Mouse (Mus musculus) hindbrain, embryonic 15.5 days (tissue): ENCODE results near the gene Dock3. TPM values are rescaled to one million over a fixed set of nuclear protein-coding genes. Genes with fewer than 3 reads are reported as not detected.
"Not testable (repeated sequence)": the region's sequence is repeated elsewhere in the genome, so short reads cannot be mapped to it uniquely, and the experiment has no call there.

ENCODE experiments used
- ATAC-seq: fragments of 200-750 bp; cut with Nextera tagmentation; 2 replicates; pipeline ENCODE4 v1.8.0; 2017; ENCODE audit warnings: low read depth, moderate number of reproducible peaks, moderate TSS enrichment; ENCODE audit not compliant: low FRiP score
- H3K27ac ChIP-seq: fragments of 300-500 bp; sonication (generic); replicated peaks from 2 replicates; pipeline ENCODE4 v1.5.1; 2015; ENCODE audit warnings: mild to moderate bottlenecking, inconsistent platforms
- H3K27me3 ChIP-seq: fragments of 300-500 bp; sonication (generic); 2 replicates; pipeline ENCODE4 v1.6.1; 2015; ENCODE audit warnings: control low read depth, inconsistent platforms
- H3K36me3 ChIP-seq: fragments of 300-500 bp; sonication (generic); 2 replicates; pipeline ENCODE4 v1.6.1; 2015; ENCODE audit warnings: control low read depth, inconsistent platforms
- H3K4me1 ChIP-seq: fragments of 300-500 bp; sonication (generic); replicated peaks from 2 replicates; pipeline ENCODE4 v1.6.1; 2015; ENCODE audit warnings: control low read depth, inconsistent platforms
- H3K4me2 ChIP-seq: fragments of 300-500 bp; sonication (generic); 2 replicates; pipeline ENCODE4 v1.6.1; 2015; ENCODE audit warnings: moderate library complexity, mild to moderate bottlenecking, inconsistent platforms
- H3K4me3 ChIP-seq: fragments of 300-500 bp; sonication (generic); 2 replicates; pipeline ENCODE4 v1.5.1; 2015; ENCODE audit warnings: mild to moderate bottlenecking, inconsistent platforms
- H3K9ac ChIP-seq: fragments of 300-500 bp; sonication (generic); 2 replicates; pipeline ENCODE4 v1.6.1; 2015; ENCODE audit warnings: inconsistent platforms
- H3K9me3 ChIP-seq: fragments of 300-500 bp; sonication (generic); 2 replicates; pipeline ENCODE4 v1.6.1; 2016; ENCODE audit warnings: control low read depth, inconsistent platforms
- WGBS: fragments of 180-500 bp; shearing (Covaris S2); methylation state at CpG from one replicate; pipeline ENCODE4 v1.1.7; 2015; 5-methylcytosine and 5-hydroxymethylcytosine counted together
- polyA plus RNA-seq: library from polyadenylated mRNA; unstranded; fragments of >200 nt; fragmentation: Nextera tagmentation; extraction: Ambion mirVana; gene quantifications from 2 replicates; pipeline ENCODE4 v1.2.1, GENCODE M21; 2015

Dock3 gene
- polyA plus RNA-seq, 1 experiment from 2014 or later = 22.5 TPM

GRCm38 (mm10) chr9:107174831-107175230 is 56.9 kb downstream of the Dock3 start:
- not testable (repeated sequence) for H3K27me3 ChIP-seq, H3K4me1 ChIP-seq, H3K9ac ChIP-seq, H3K4me3 ChIP-seq, H3K27ac ChIP-seq, H3K4me2 ChIP-seq, H3K9me3 ChIP-seq, H3K36me3 ChIP-seq, ATAC-seq
- 93% methylated on average over 1 of the region's 1 CpGs for WGBS

GRCm38 (mm10) chr9:107165792-107166191 is 65.9 kb downstream of the Dock3 start:
- 96% methylated on average over 4 of the region's 4 CpGs for WGBS

GRCm38 (mm10) chr9:107164825-107165224 is 66.9 kb downstream of the Dock3 start:
- Histone ChIP-seq H3K27ac (no peak overlapping the region), H3K36me3 (no peaks in the 10 kb centered on the region), H3K4me3 (no peak overlapping the region), H3K9ac (no peak overlapping the region), H3K4me1 (no peaks in the 10 kb centered on the region), H3K27me3 (no peaks in the 10 kb centered on the region), H3K9me3 (no peaks in the 10 kb centered on the region), H3K4me2 (no peak overlapping the region)
- WGBS = 27% methylated on average over 3 of the region's 3 CpGs
- ATAC-seq = no peak

More at GRCm38 (mm10) chr9:107165792-107166191, 65.9 kb downstream of the Dock3 start:
- no peaks in the 10 kb centered on the region for H3K36me3 ChIP-seq
- no peak overlapping the region for H3K4me2 ChIP-seq
- H3K9me3 ChIP-seq = no peaks in the 10 kb centered on the region
- H3K4me3 ChIP-seq = no peak overlapping the region
- no peaks in the 10 kb centered on the region for H3K27me3 ChIP-seq
- ATAC-seq = no peak
- H3K9ac ChIP-seq = no peak overlapping the region
- no peaks in the 10 kb centered on the region for H3K4me1 ChIP-seq
- no peak overlapping the region for H3K27ac ChIP-seq

- H3K4me2 ChIP-seq, H3K9ac ChIP-seq, H3K36me3 ChIP-seq, H3K4me3 ChIP-seq, H3K4me1 ChIP-seq, ATAC-seq, H3K27me3 ChIP-seq, H3K9me3 ChIP-seq, H3K27ac ChIP-seq: not testable (repeated sequence)
- 82% methylated on average over 4 of the region's 4 CpGs for WGBS
Observed at GRCm38 (mm10) chr9:107156388-107156787, 75.3 kb downstream of the Dock3 start.

- 73% methylated on average over 3 of the region's 3 CpGs for WGBS
- Histone ChIP-seq H3K9me3 (no peaks in the 10 kb centered on the region), H3K9ac (no peak overlapping the region)
Observed at GRCm38 (mm10) chr9:107112791-107113190, 118.9 kb downstream of the Dock3 start.

GRCm38 (mm10) chr9:107112056-107112455 is 119.7 kb downstream of the Dock3 start:
- Histone ChIP-seq H3K36me3 (no peaks in the 10 kb centered on the region), H3K9ac (no peak overlapping the region), H3K4me2 (no peak overlapping the region), H3K9me3 (no peaks in the 10 kb centered on the region), H3K4me1 (no peaks in the 10 kb centered on the region), H3K4me3 (no peak overlapping the region), H3K27ac (no peak overlapping the region), H3K27me3 (no peaks in the 10 kb centered on the region)
- 59% methylated on average over 2 of the region's 2 CpGs for WGBS
- no peak for ATAC-seq

More at GRCm38 (mm10) chr9:107112791-107113190, 118.9 kb downstream of the Dock3 start:
- Histone ChIP-seq H3K36me3 (no peaks in the 10 kb centered on the region), H3K4me1 (no peaks in the 10 kb centered on the region), H3K27me3 (no peaks in the 10 kb centered on the region), H3K27ac (no peak overlapping the region), H3K4me2 (no peak overlapping the region), H3K4me3 (no peak overlapping the region)
- ATAC-seq = no peak

- ATAC-seq = no peak
- Histone ChIP-seq H3K9ac (no peak overlapping the region), H3K27me3 (no peaks in the 10 kb centered on the region), H3K4me3 (no peak overlapping the region), H3K36me3 (no peaks in the 10 kb centered on the region), H3K27ac (no peak overlapping the region), H3K4me2 (no peak overlapping the region), H3K9me3 (no peaks in the 10 kb centered on the region), H3K4me1 (no peaks in the 10 kb centered on the region)
- 85% methylated on average over 6 of the region's 6 CpGs for WGBS
Observed at GRCm38 (mm10) chr9:107099487-107099886, 132.2 kb downstream of the Dock3 start.

GRCm38 (mm10) chr9:107089451-107089850 is 142.3 kb downstream of the Dock3 start:
- 75% methylated on average over 17 of the region's 17 CpGs for WGBS
- not testable (repeated sequence) for H3K36me3 ChIP-seq, H3K27ac ChIP-seq, H3K9me3 ChIP-seq, ATAC-seq, H3K4me1 ChIP-seq, H3K9ac ChIP-seq, H3K4me3 ChIP-seq, H3K27me3 ChIP-seq, H3K4me2 ChIP-seq

- H3K9me3 ChIP-seq = no peaks in the 10 kb centered on the region
- no peak overlapping the region for H3K9ac ChIP-seq
- H3K27ac ChIP-seq = no peak overlapping the region
- no peaks in the 10 kb centered on the region for H3K36me3 ChIP-seq
- WGBS = 80% methylated on average over 2 of the region's 2 CpGs
- no peaks in the 10 kb centered on the region for H3K27me3 ChIP-seq
- H3K4me3 ChIP-seq = no peak overlapping the region
- H3K4me2 ChIP-seq = no peak overlapping the region
- no peak for ATAC-seq
- H3K4me1 ChIP-seq = 0 out of 2 replicates have a peak, but pooled peaks cover 4% of the 10 kb centered on the region
Observed at GRCm38 (mm10) chr9:107087531-107087930, 144.2 kb downstream of the Dock3 start.

GRCm38 (mm10) chr9:107037947-107038346 is 193.8 kb downstream of the Dock3 start:
- Histone ChIP-seq H3K9me3 (no peaks in the 10 kb centered on the region), H3K9ac (no peak overlapping the region), H3K4me3 (no peak overlapping the region), H3K27me3 (no peaks in the 10 kb centered on the region), H3K36me3 (no peaks in the 10 kb centered on the region), H3K4me2 (no peak overlapping the region), H3K4me1 (no peaks in the 10 kb centered on the region), H3K27ac (no peak overlapping the region)
- 92% methylated on average over 2 of the region's 2 CpGs for WGBS
- ATAC-seq = no peak

GRCm38 (mm10) chr9:107027586-107027985 is 204.1 kb downstream of the Dock3 start:
- Histone ChIP-seq H3K4me1 (no peaks in the 10 kb centered on the region), H3K9me3 (no peaks in the 10 kb centered on the region), H3K4me2 (no peak overlapping the region), H3K27ac (no peak overlapping the region), H3K9ac (no peak overlapping the region), H3K4me3 (no peak overlapping the region), H3K27me3 (no peaks in the 10 kb centered on the region), H3K36me3 (no peaks in the 10 kb centered on the region)
- no peak for ATAC-seq
- 70% methylated on average over 2 of the region's 2 CpGs for WGBS

GRCm38 (mm10) chr9:107009841-107010240 is 221.9 kb downstream of the Dock3 start:
- 87% methylated on average over 4 of the region's 4 CpGs for WGBS

GRCm38 (mm10) chr9:107003187-107003586 is 228.5 kb downstream of the Dock3 start:
- H3K27me3 ChIP-seq = no peaks in the 10 kb centered on the region
- H3K4me2 ChIP-seq = no peak overlapping the region
- H3K4me1 ChIP-seq = no peaks in the 10 kb centered on the region
- no peak overlapping the region for H3K4me3 ChIP-seq
- H3K36me3 ChIP-seq = peaks cover 15% of the 10 kb centered on the region; the same call in 1 of the 2 replicates
- ATAC-seq = no peak
- H3K9me3 ChIP-seq = no peaks in the 10 kb centered on the region
- H3K27ac ChIP-seq = no peak overlapping the region
- H3K9ac ChIP-seq = no peak overlapping the region
- 96% methylated on average over 2 of the region's 2 CpGs for WGBS

More at GRCm38 (mm10) chr9:107009841-107010240, 221.9 kb downstream of the Dock3 start:
- Histone ChIP-seq H3K27me3 (no peaks in the 10 kb centered on the region), H3K9ac (no peak overlapping the region), H3K36me3 (peaks cover 2% of the 10 kb centered on the region; the same call in 1 of the 2 replicates), H3K27ac (no peak overlapping the region), H3K9me3 (no peaks in the 10 kb centered on the region), H3K4me3 (no peak overlapping the region), H3K4me2 (no peak overlapping the region), H3K4me1 (no peaks in the 10 kb centered on the region)
- no peak for ATAC-seq
